Mouse (Mus musculus) skeletal muscle tissue, postnatal 0 days (tissue): ENCODE measurements around the gene 5031439G07Rik. TPM values are rescaled to one million over a fixed set of nuclear protein-coding genes. Genes with fewer than 3 reads are reported as not detected.

Source experiments
- microRNA-seq, 2 experiments: library from miRNA; unstranded; fragments of <30 nt; microRNA quantifications; one replicate each; pipeline ENCODE4; 2016
- polyA plus RNA-seq: library from polyadenylated mRNA; unstranded; fragments of >200 nt; fragmentation: Nextera tagmentation; extraction: Ambion mirVana; gene quantifications from 2 replicates; pipeline ENCODE4 v1.2.1, GENCODE M21; 2015

The 5031439G07Rik gene
- 4.3 and 6.4 TPM in 2 replicates for polyA plus RNA-seq

GRCm38 (mm10) chr15:84987874-84988825, at the start of gene 5031439G07Rik:
TSS of gene 5031439G07Rik (minus strand) at chr15:84988551.

GRCm38 (mm10) chr15:85028648-85029047, 40.3 kb upstream of the 5031439G07Rik start, which contains the start of gene Fam118a:
TSS of gene Fam118a (plus strand) at chr15:85028948.

GRCm38 (mm10) chr15:85016951-85017664, 28.8 kb upstream of the 5031439G07Rik start, which contains the start of gene Upk3a:
TSS of gene Upk3a (plus strand) at chr15:85017141.

GRCm38 (mm10) chr15:84922884-84923507, 65.4 kb downstream of the 5031439G07Rik start, which contains the start of gene Nup50:
TSS of gene Nup50 (plus strand) at chr15:84923411.

GRCm38 (mm10) chr15:84919938-84920337, 68.4 kb downstream of the 5031439G07Rik start, which contains the start of gene Gm29666:
TSS of gene Gm29666 (minus strand) at chr15:84920038.

Small RNA genes within 50 kb of the gene (microRNA-seq; reads per million reads assigned to microRNA genes)
- gene Mir1249, result 17.0 to 30.2 reads per million in 2 experiments

Other genes with a start within 250 kb of the 5031439G07Rik start
- 0.08 TPM in 1 of 2 replicates, not detected in the other for gene Phf21b, start 132.5 kb downstream of the 5031439G07Rik start, polyA plus RNA-seq
- 0.13 and 0.16 TPM in 2 replicates for gene Gm29666, start 68.5 kb downstream of the 5031439G07Rik start, polyA plus RNA-seq
- 14.8 and 15.8 TPM in 2 replicates for gene Nup50, start 65.1 kb downstream of the 5031439G07Rik start, polyA plus RNA-seq
- not detected in 2 replicates for gene Upk3a, start 28.6 kb upstream of the 5031439G07Rik start, polyA plus RNA-seq
- gene Fam118a, start 40.4 kb upstream of the 5031439G07Rik start, polyA plus RNA-seq, result 8.6 and 10.0 TPM in 2 replicates
- 0.12 and 0.22 TPM in 2 replicates for gene Smc1b, start 143.4 kb upstream of the 5031439G07Rik start, polyA plus RNA-seq
- gene Ribc2, start 143.5 kb upstream of the 5031439G07Rik start, polyA plus RNA-seq, result not detected in 2 replicates
- 55.3 and 58.2 TPM in 2 replicates for gene Fbln1, start 217.4 kb upstream of the 5031439G07Rik start, polyA plus RNA-seq